12 mouse cellular contexts compared by ENCODE assay signal in genomic region chr11:37412868-37413267, GRCm38 (mm10).
"Had no signal": no experiment of that assay in that cellular context is flagged by ENCODE, and none has a peak within 500 bp of the region (broad histone marks: within the 10 kb centered on the region; RNA-seq: fewer than 3 reads in every experiment).

No protein-coding gene starts in this region.

- H3K9ac ChIP-seq: limb, embryonic 12.5 days; lung, embryonic 15.5 days; midbrain, embryonic 13.5 days; stomach, embryonic 15.5 days had no signal

- H3K27ac ChIP-seq: limb, embryonic 12.5 days; lung, embryonic 15.5 days; midbrain, embryonic 13.5 days; stomach, embryonic 15.5 days had no signal

- H3K9me3 ChIP-seq: limb, embryonic 12.5 days; lung, embryonic 15.5 days; stomach, embryonic 15.5 days had no signal

- H3K4me3 ChIP-seq: limb, embryonic 12.5 days; lung, embryonic 15.5 days; midbrain, embryonic 13.5 days; stomach, embryonic 15.5 days had no signal

- H3K27me3 ChIP-seq: limb, embryonic 12.5 days; lung, embryonic 15.5 days; midbrain, embryonic 13.5 days; stomach, embryonic 15.5 days had no signal

- ATAC-seq: intestine, postnatal 0 days; midbrain, embryonic 13.5 days had no signal

- H3K36me3 ChIP-seq: limb, embryonic 12.5 days; lung, embryonic 15.5 days; midbrain, embryonic 13.5 days; stomach, embryonic 15.5 days had no signal

- H3K4me1 ChIP-seq: limb, embryonic 12.5 days; lung, embryonic 15.5 days; midbrain, embryonic 13.5 days; stomach, embryonic 15.5 days had no signal

- DNase-seq: kidney, adult 8-10 months; kidney, postnatal 25 days; layer of hippocampus, postnatal 36 days; lung, postnatal 14 days; right cerebral cortex, postnatal 14 days; thymus, adult 2 months; thymus, postnatal 36 days had no signal

- H3K4me2 ChIP-seq: limb, embryonic 12.5 days; lung, embryonic 15.5 days; midbrain, embryonic 13.5 days; stomach, embryonic 15.5 days had no signal
